Mouse (Mus musculus): ENCODE measurements around the gene Esp31. TPM values are rescaled to one million over a fixed set of nuclear protein-coding genes. Genes with fewer than 3 reads are reported as not detected.

Gene Esp31
- not detected for polyA plus RNA-seq (2017; shearing (Covaris generic))

DNA sequence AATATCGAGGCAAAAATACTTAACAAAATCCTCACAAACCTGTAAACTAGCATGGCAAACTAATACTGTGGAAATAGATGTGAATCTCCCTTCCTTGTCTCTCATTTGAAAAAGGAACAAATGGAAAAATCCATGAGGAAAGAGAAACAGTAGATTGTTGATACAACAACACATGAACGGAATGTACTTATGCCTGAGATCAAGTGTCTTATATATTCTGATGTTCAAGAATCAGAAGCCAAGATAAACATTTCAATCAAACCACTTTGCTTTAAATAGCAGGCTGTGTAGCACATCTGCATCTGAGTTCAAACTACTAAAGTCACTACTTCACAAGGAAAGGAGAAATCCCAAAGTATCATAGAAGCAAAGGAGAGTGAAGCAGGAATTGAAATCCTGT lies at the start of gene Esp31:
Gene Esp31 (plus strand): TSS at position 301 of the 400 bp plus-strand sequence.

Other genes with a start within 250 kb of the Esp31 start
- not detected for gene Esp36, start 219.3 kb upstream of the Esp31 start, polyA plus RNA-seq (2017; shearing (Covaris generic))
- gene Esp34, start 85.3 kb upstream of the Esp31 start, polyA plus RNA-seq (2017; shearing (Covaris generic)): 1 to 10 TPM in 1 of 2 experiments, under 1 TPM in 1; 0.14 to 1.1 TPM